16 mouse cellular contexts compared by ENCODE assay signal in the genomic region with DNA sequence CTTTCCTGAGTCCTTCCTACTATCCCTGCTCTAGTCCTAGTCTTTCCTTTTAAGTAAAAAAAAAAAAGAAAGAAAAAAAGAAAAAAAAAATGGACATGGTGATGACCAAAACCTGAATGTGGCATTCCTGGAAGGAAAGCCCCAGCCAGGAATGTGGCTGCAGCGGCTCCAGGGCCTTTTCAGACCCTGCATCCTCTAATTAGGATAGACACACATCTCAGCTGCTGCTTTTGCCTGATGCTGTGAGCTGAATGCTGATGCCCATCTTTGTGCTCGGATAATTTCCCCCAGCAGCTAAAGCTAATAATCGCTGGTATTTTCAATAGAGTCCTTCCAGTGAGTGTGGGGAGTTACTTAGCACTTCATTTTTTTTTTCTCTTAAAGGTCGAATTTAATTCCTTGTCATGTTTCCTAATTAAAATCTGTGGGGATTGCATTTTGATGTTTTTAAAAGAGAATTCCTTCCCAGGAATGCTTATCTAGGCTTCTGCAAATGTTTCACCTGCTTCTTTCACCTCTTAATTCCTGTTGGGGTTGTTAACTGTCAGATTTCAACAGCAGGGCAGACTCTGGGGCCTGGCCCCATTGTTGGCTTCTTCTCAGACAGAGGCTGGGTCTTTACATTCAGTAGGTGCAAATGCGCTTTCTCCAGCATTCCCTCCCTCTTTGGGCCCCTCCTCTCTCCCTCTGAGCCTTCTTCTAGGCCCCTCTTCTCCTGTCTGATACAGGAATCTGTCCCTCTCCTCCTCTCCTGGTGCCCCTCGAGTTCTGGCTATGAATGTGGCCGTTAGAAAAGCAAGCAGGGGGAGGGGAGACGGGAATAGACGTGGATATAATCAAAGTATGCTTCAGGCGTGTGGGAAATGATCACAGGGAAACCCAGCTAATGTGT. TPM values are rescaled to one million over a fixed set of nuclear protein-coding genes. Genes with fewer than 3 reads are reported as not detected.
A peak's percentile ranks its signal among the peaks of the same experiment; 100 is the strongest.
DNase-seq lines count a peak whose midpoint lies in the region; ATAC-seq lines count a peak whose summit lies in the region.
"Had no signal": no experiment of that assay in that cellular context is flagged by ENCODE, and none has a peak within 500 bp of the region (broad histone marks: within the 10 kb centered on the region; RNA-seq: fewer than 3 reads in every experiment).

No protein-coding gene starts in this region.

- H3K4me1 ChIP-seq in heart, embryonic 14.5 days (ENCODE audit: control insufficient read depth in 2 of 2, insufficient read depth in 2 of 2, low read length in 2 of 2) = peaks cover 0 to 7% of the 10 kb centered on the region in 2 experiments; a peak in 1 of 4 replicates
- peaks cover 6% of the 10 kb centered on the region; the same call in 1 of the 2 replicates for H3K4me1 ChIP-seq in heart, embryonic 11.5 days (ENCODE audit: control insufficient read depth, insufficient read depth, low read length)
- peaks cover 54% of the 10 kb centered on the region for H3K4me1 ChIP-seq in forebrain, embryonic 10.5 days
- peaks cover 10% of the 10 kb centered on the region for H3K4me1 ChIP-seq in hindbrain, embryonic 14.5 days (replicated peaks; ENCODE audit: control insufficient read depth, insufficient read depth, low read length)
- H3K4me1 ChIP-seq in neural tube, embryonic 12.5 days = peaks cover 11% of the 10 kb centered on the region

- H3K36me3 ChIP-seq in heart, embryonic 14.5 days (ENCODE audit: control insufficient read depth, insufficient read depth, low read length) = no peaks in the 10 kb centered on the region
- H3K36me3 ChIP-seq in heart, embryonic 11.5 days (ENCODE audit: control insufficient read depth, insufficient read depth, low read length) = no peaks in the 10 kb centered on the region
- H3K36me3 ChIP-seq in forebrain, embryonic 10.5 days (replicated peaks) = no peaks in the 10 kb centered on the region
- H3K36me3 ChIP-seq in hindbrain, embryonic 14.5 days (replicated peaks; ENCODE audit: control insufficient read depth, insufficient read depth) = no peaks in the 10 kb centered on the region
- no peaks in the 10 kb centered on the region for H3K36me3 ChIP-seq in neural tube, embryonic 12.5 days
- H3K36me3 ChIP-seq: embryonic facial prominence, embryonic 15.5 days; G1E; heart, embryonic 15.5 days; intestine, embryonic 15.5 days; limb, embryonic 10.5 days; liver, embryonic 15.5 days had no signal

- H3K4me3 ChIP-seq in heart, embryonic 14.5 days (ENCODE audit: control insufficient read depth in 1 of 2, insufficient read depth in 1 of 2, low read depth in 1 of 2, low read length in 2 of 2) = no peak overlapping the region
- no peak overlapping the region for H3K4me3 ChIP-seq in heart, embryonic 11.5 days (ENCODE audit: low read depth, low read length)
- H3K4me3 ChIP-seq in forebrain, embryonic 10.5 days = peak overlapping the region; percentile 31
- H3K4me3 ChIP-seq in hindbrain, embryonic 14.5 days (replicated peaks; ENCODE audit: low read length) = no peak overlapping the region
- H3K4me3 ChIP-seq in neural tube, embryonic 12.5 days = no peak overlapping the region
- H3K4me3 ChIP-seq: embryonic facial prominence, embryonic 15.5 days; heart, embryonic 15.5 days; intestine, embryonic 15.5 days; limb, embryonic 10.5 days; liver, embryonic 15.5 days had no signal

- ATAC-seq in heart, embryonic 14.5 days (ENCODE audit: insufficient number of reproducible peaks, insufficient read depth, low FRiP score, low read depth) = no peak
- no peak for ATAC-seq in heart, embryonic 11.5 days (replicated peaks; ENCODE audit: insufficient number of reproducible peaks, low FRiP score, low TSS enrichment)
- no peak for ATAC-seq in hindbrain, embryonic 14.5 days (ENCODE audit: low FRiP score)
- no peak for ATAC-seq in neural tube, embryonic 12.5 days (ENCODE audit: low FRiP score, low read depth)
- ATAC-seq: intestine, embryonic 15.5 days had no signal

- 0 out of 2 replicates have a peak overlapping the region, but pooled peaks have one; percentile 11 for H3K9ac ChIP-seq in heart, embryonic 14.5 days (ENCODE audit: low read length)
- no peak overlapping the region for H3K9ac ChIP-seq in heart, embryonic 11.5 days (ENCODE audit: low read depth, low read length)
- H3K9ac ChIP-seq in hindbrain, embryonic 14.5 days = no peak overlapping the region
- no peak overlapping the region for H3K9ac ChIP-seq in neural tube, embryonic 12.5 days
- H3K9ac ChIP-seq: embryonic facial prominence, embryonic 15.5 days; heart, embryonic 15.5 days; intestine, embryonic 15.5 days; liver, embryonic 15.5 days had no signal

- peak; percentile 56 for DNase-seq in forebrain, embryonic 10.5 days (ENCODE audit: extremely low spot score, low spot score)
- peak; percentile 55 for DNase-seq in hindbrain, embryonic 14.5 days (ENCODE audit: low spot score)
- DNase-seq in spleen, adult 12 weeks (ENCODE audit: low spot score) = no peak
- no peak for DNase-seq in natural killer cell, adult 2 months (ENCODE audit: low spot score in 2 of 2)
- DNase-seq in cerebellum, adult 9-11 months = no peak
- DNase-seq: B cell, adult 2 months; cerebellum, adult 9-10 months had no signal

- no peak overlapping the region for H3K27ac ChIP-seq in heart, embryonic 14.5 days (replicated peaks in 1 of 2; ENCODE audit: control insufficient read depth in 1 of 2, insufficient read depth in 1 of 2, low read depth in 2 of 2, low read length in 2 of 2)
- H3K27ac ChIP-seq in heart, embryonic 11.5 days (ENCODE audit: low read depth, low read length) = no peak overlapping the region
- peak overlapping the region; percentile 90 for H3K27ac ChIP-seq in forebrain, embryonic 10.5 days
- H3K27ac ChIP-seq in hindbrain, embryonic 14.5 days = peak overlapping the region; percentile 76
- H3K27ac ChIP-seq in neural tube, embryonic 12.5 days = peak overlapping the region; percentile 60
- H3K27ac ChIP-seq: embryonic facial prominence, embryonic 15.5 days; heart, embryonic 15.5 days; intestine, embryonic 15.5 days; limb, embryonic 10.5 days; liver, embryonic 15.5 days had no signal

- peaks cover 4% of the 10 kb centered on the region; the same call in 1 of the 2 replicates for H3K27me3 ChIP-seq in heart, embryonic 14.5 days (ENCODE audit: control insufficient read depth, insufficient read depth, low read length)
- peaks cover 5% of the 10 kb centered on the region for H3K27me3 ChIP-seq in heart, embryonic 11.5 days (ENCODE audit: control insufficient read depth, insufficient read depth, low read length)
- peaks cover 18% of the 10 kb centered on the region for H3K27me3 ChIP-seq in forebrain, embryonic 10.5 days (ENCODE audit: poor library complexity, severe bottlenecking)
- no peaks in the 10 kb centered on the region for H3K27me3 ChIP-seq in hindbrain, embryonic 14.5 days (ENCODE audit: control insufficient read depth, insufficient read depth, low read length)
- no peaks in the 10 kb centered on the region; the same call in 1 of the 2 replicates for H3K27me3 ChIP-seq in neural tube, embryonic 12.5 days (replicated peaks)
- H3K27me3 ChIP-seq: intestine, embryonic 15.5 days had no signal

- no peaks in the 10 kb centered on the region for H3K9me3 ChIP-seq in heart, embryonic 14.5 days (ENCODE audit: control insufficient read depth, low read length)
- H3K9me3 ChIP-seq in heart, embryonic 11.5 days (replicated peaks; ENCODE audit: control insufficient read depth, low read length) = no peaks in the 10 kb centered on the region
- no peaks in the 10 kb centered on the region for H3K9me3 ChIP-seq in forebrain, embryonic 10.5 days
- H3K9me3 ChIP-seq in hindbrain, embryonic 14.5 days (ENCODE audit: control insufficient read depth, low read length) = no peaks in the 10 kb centered on the region
- no peaks in the 10 kb centered on the region for H3K9me3 ChIP-seq in neural tube, embryonic 12.5 days
- H3K9me3 ChIP-seq: embryonic facial prominence, embryonic 15.5 days; G1E; heart, embryonic 15.5 days; intestine, embryonic 15.5 days; limb, embryonic 10.5 days; liver, embryonic 15.5 days had no signal

- WGBS in heart, embryonic 14.5 days = 33% methylated on average over 10 of the region's 10 CpGs
- WGBS in heart, embryonic 11.5 days (ENCODE audit: insufficient replicate concordance) = 36% methylated on average over 10 of the region's 10 CpGs
- WGBS in forebrain, embryonic 10.5 days = 18% methylated on average over 10 of the region's 10 CpGs
- WGBS in hindbrain, embryonic 14.5 days = 8% methylated on average over 10 of the region's 10 CpGs
- 26% methylated on average over 10 of the region's 10 CpGs for WGBS in neural tube, embryonic 12.5 days

- no peak overlapping the region for H3K4me2 ChIP-seq in heart, embryonic 14.5 days (ENCODE audit: low read length)
- H3K4me2 ChIP-seq in heart, embryonic 11.5 days = no peak overlapping the region
- H3K4me2 ChIP-seq in hindbrain, embryonic 14.5 days (replicated peaks) = no peak overlapping the region
- H3K4me2 ChIP-seq in neural tube, embryonic 12.5 days (replicated peaks) = 0 out of 2 replicates have a peak overlapping the region, but pooled peaks have one; percentile 14
- H3K4me2 ChIP-seq: embryonic facial prominence, embryonic 15.5 days; heart, embryonic 15.5 days; intestine, embryonic 15.5 days; liver, embryonic 15.5 days had no signal

RNA-seq across cellular contexts. Expression of a gene that starts 3.1 kb away (rescaled TPM):
- 19.9 and 22.7 TPM in 2 replicates for polyA plus RNA-seq in heart, embryonic 14.5 days (2014; fragmentation: Nextera tagmentation; extraction: Ambion mirVana)
- 19.9 and 23.6 TPM in 2 replicates for polyA plus RNA-seq in heart, embryonic 11.5 days (2014; fragmentation: Nextera tagmentation; extraction: Ambion mirVana)
- polyA plus RNA-seq in forebrain, embryonic 10.5 days (2016; fragmentation: Nextera tagmentation; extraction: Ambion mirVana) = 35.3 and 38.8 TPM in 2 replicates
- 85.8 and 95.7 TPM in 2 replicates for polyA plus RNA-seq in hindbrain, embryonic 14.5 days (2014; fragmentation: Nextera tagmentation; extraction: Ambion mirVana)
- 60.5 and 62.8 TPM in 2 replicates for polyA plus RNA-seq in neural tube, embryonic 12.5 days (2016; fragmentation: Nextera tagmentation; extraction: Ambion mirVana)

Comparison
In these comparisons a context has a peak if more than half of its experiments do, and no peak if none do; other contexts are left out.
1. H3K27ac ChIP-seq: peak in forebrain, embryonic 10.5 days (single experiment), hindbrain, embryonic 14.5 days (single experiment) and neural tube, embryonic 12.5 days (single experiment); none in heart, embryonic 14.5 days (0 of 2) and heart, embryonic 11.5 days (single experiment).
2. DNase-seq: peak in forebrain, embryonic 10.5 days (single experiment) and hindbrain, embryonic 14.5 days (single experiment); none in spleen, adult 12 weeks (single experiment), natural killer cell, adult 2 months (0 of 2) and cerebellum, adult 9-11 months (single experiment).